Mouse (Mus musculus) CH12.LX (cell line): ENCODE data around the gene Tm7sf2. TPM values are rescaled to one million over a fixed set of nuclear protein-coding genes. Genes with fewer than 3 reads are reported as not detected.
A peak's percentile ranks its signal among the peaks of the same experiment; 100 is the strongest.

Source experiments
- DNase-seq: peaks from one replicate; pipeline ENCODE4 v3.0.0-alpha.2; 2013; ENCODE audit errors: extremely low read depth
- H3K27ac ChIP-seq: 2 replicates; pipeline ENCODE4 v1.5.1; 2012; ENCODE audit warnings: low read depth, mild to moderate bottlenecking, control low read depth, moderate library complexity; ENCODE audit not compliant: insufficient read depth
- H3K27me3 ChIP-seq: replicated peaks from 2 replicates; pipeline ENCODE3; 2012; ENCODE audit warnings: inconsistent platforms
- H3K36me3 ChIP-seq, 2 experiments: replicated peaks in 1 of 2; 2 replicates each; pipeline versions ENCODE3 to v1.6.1; 2012; ENCODE audit warnings: inconsistent platforms in 1 of 2, low read length in 1 of 2, mild to moderate bottlenecking in 1 of 2, mixed read lengths in 1 of 2, moderate library complexity in 1 of 2; ENCODE audit not compliant: control insufficient read depth in 1 of 2, insufficient read depth in 1 of 2
- H3K4me1 ChIP-seq, 2 experiments: 2 replicates each; pipeline ENCODE4 v1.6.1; 2012; ENCODE audit warnings: inconsistent platforms in 1 of 2, moderate library complexity in 1 of 2; ENCODE audit not compliant: insufficient read depth in 2 of 2, control insufficient read depth in 1 of 2
- H3K4me2 ChIP-seq: 2 replicates; pipeline ENCODE4 v1.6.1; 2012; ENCODE audit warnings: low read depth, mild to moderate bottlenecking, control low read depth; ENCODE audit not compliant: poor library complexity, insufficient read depth, severe bottlenecking
- H3K4me3 ChIP-seq, 3 experiments: fragments of 150-350 bp in 1 of 3; sonication (generic) in 1 of 3; replicated peaks in 1 of 3; 2 replicates each; pipeline versions ENCODE3 to v1.5.1; 2011 to 2012; ENCODE audit warnings: low read depth in 2 of 3, low read length in 2 of 3, mild to moderate bottlenecking in 2 of 3, moderate library complexity in 2 of 3, control low read depth in 1 of 3, improper control_type of control experiment in 1 of 3, inconsistent platforms in 1 of 3, mixed read lengths in 1 of 3; ENCODE audit not compliant: poor library complexity in 1 of 3
- H3K79me2 ChIP-seq: replicated peaks from 2 replicates; pipeline ENCODE4 v1.6.1; 2012; ENCODE audit warnings: mild to moderate bottlenecking, moderate library complexity; ENCODE audit not compliant: control insufficient read depth, poor library complexity, insufficient read depth, severe bottlenecking; ENCODE audit errors: extremely low read depth
- H3K9ac ChIP-seq: 2 replicates; pipeline ENCODE4 v1.6.1; 2012; ENCODE audit warnings: low read depth, mild to moderate bottlenecking, control low read depth, moderate library complexity; ENCODE audit not compliant: insufficient read depth
- H3K9me3 ChIP-seq: replicated peaks from 2 replicates; pipeline ENCODE3; 2012; ENCODE audit warnings: low read length, inconsistent platforms, mixed read lengths
- CTCF ChIP-seq, 2 experiments: IDR thresholded peaks in 1 of 2; conservative IDR thresholded peaks in 1 of 2; 2 replicates each; pipeline ENCODE4 v1.5.1; 2011 to 2012; ENCODE audit warnings: low read depth in 2 of 2, low read length in 2 of 2, improper control_type of control experiment in 1 of 2, inconsistent platforms in 1 of 2, mild to moderate bottlenecking in 1 of 2, moderate library complexity in 1 of 2
- E2F4 ChIP-seq: IDR thresholded peaks from 2 replicates; pipeline ENCODE4 v1.6.1; 2011; ENCODE audit warnings: low read depth, low read length, improper control_type of control experiment; ENCODE audit not compliant: insufficient replicate concordance
- ELF1 ChIP-seq: IDR thresholded peaks from 2 replicates; pipeline ENCODE4 v1.6.1; 2014; ENCODE audit warnings: low read depth, mild to moderate bottlenecking, inconsistent platforms, low read length, improper control_type of control experiment
- ETS1 ChIP-seq: conservative IDR thresholded peaks from 2 replicates; pipeline ENCODE4 v1.6.1; 2012; ENCODE audit warnings: low read depth, mild to moderate bottlenecking, inconsistent platforms, low read length, improper control_type of control experiment, moderate library complexity
- HCFC1 ChIP-seq: IDR thresholded peaks from 2 replicates; pipeline ENCODE4 v1.6.1; 2012; ENCODE audit warnings: low read depth, mild to moderate bottlenecking, inconsistent platforms, low read length, improper control_type of control experiment
- JUND ChIP-seq: conservative IDR thresholded peaks from 2 replicates; pipeline ENCODE4 v1.6.1; 2011; ENCODE audit warnings: low read depth, low read length, improper control_type of control experiment
- MAFK ChIP-seq: IDR thresholded peaks from 2 replicates; pipeline ENCODE4 v1.6.1; 2011; ENCODE audit warnings: low read length, improper control_type of control experiment; ENCODE audit not compliant: insufficient replicate concordance
- MAZ ChIP-seq: IDR thresholded peaks from 2 replicates; pipeline ENCODE4 v1.6.1; 2012; ENCODE audit warnings: low read depth, mild to moderate bottlenecking, inconsistent platforms, low read length, improper control_type of control experiment, moderate library complexity
- MEF2A ChIP-seq: IDR thresholded peaks from 2 replicates; pipeline ENCODE4 v1.6.1; 2014; ENCODE audit warnings: low read depth, mild to moderate bottlenecking, inconsistent platforms, low read length, improper control_type of control experiment, borderline replicate concordance
- MXI1 ChIP-seq: IDR thresholded peaks from 2 replicates; pipeline ENCODE4 v1.6.1; 2011; ENCODE audit warnings: mild to moderate bottlenecking, low read depth, low read length, improper control_type of control experiment
- MYC ChIP-seq: IDR thresholded peaks from 2 replicates; pipeline ENCODE4 v1.6.1; 2011; ENCODE audit warnings: low read depth, mild to moderate bottlenecking, improper control_type of control experiment, low read length
- NRF1 ChIP-seq: IDR thresholded peaks from 2 replicates; pipeline ENCODE4 v1.6.1; 2014; ENCODE audit warnings: low read depth, mild to moderate bottlenecking, inconsistent platforms, low read length, improper control_type of control experiment, moderate library complexity
- PAX5 ChIP-seq: IDR thresholded peaks from 2 replicates; pipeline ENCODE4 v1.6.1; 2012; ENCODE audit warnings: low read length, inconsistent platforms, mixed read lengths
- POLR2AphosphoS2 ChIP-seq: IDR thresholded peaks from 2 replicates; pipeline ENCODE4 v1.6.1; 2011; ENCODE audit warnings: low read depth, low read length, improper control_type of control experiment
- RAD21 ChIP-seq: IDR thresholded peaks from 2 replicates; pipeline ENCODE4 v1.6.1; 2011; ENCODE audit warnings: low read depth, mild to moderate bottlenecking, low read length, improper control_type of control experiment, moderate library complexity
- RCOR1 ChIP-seq: conservative IDR thresholded peaks from 2 replicates; pipeline ENCODE4 v1.6.1; 2012; ENCODE audit warnings: low read depth, mild to moderate bottlenecking, inconsistent platforms, low read length, improper control_type of control experiment
- SIN3A ChIP-seq: IDR thresholded peaks from 2 replicates; pipeline ENCODE4 v1.6.1; 2012; ENCODE audit warnings: low read length, improper control_type of control experiment, inconsistent platforms
- SMC3 ChIP-seq: IDR thresholded peaks from 2 replicates; pipeline ENCODE4 v1.6.1; 2011; ENCODE audit warnings: low read depth, low read length, improper control_type of control experiment
- UBTF ChIP-seq: IDR thresholded peaks from 2 replicates; pipeline ENCODE4 v1.6.1; 2012; ENCODE audit warnings: low read depth, mild to moderate bottlenecking, inconsistent platforms, low read length, improper control_type of control experiment, moderate library complexity
- dilution Hi-C: fragments of 300-500 bp; cut with MboI; formaldehyde crosslinking; loops from 2 replicates; pipeline ENCODE4 v1.14.3; 2020; ENCODE audit warnings: low sequenced_read_pairs; ENCODE audit not compliant: extremely low pct_unique_long_range_greater_than_20kb, extremely low pct_ligation_motif_present
- in situ Hi-C: fragments of 300-500 bp; cut with MboI; formaldehyde crosslinking; loops from 3 replicates; pipeline ENCODE4 v1.14.3; 2019; ENCODE audit warnings: low sequenced_read_pairs, low pct_ligation_motif_present, low pct_unique_long_range_greater_than_20kb, mixed read lengths
- polyA plus RNA-seq: library from polyadenylated mRNA; unstranded; fragments of >175 nt; gene quantifications from 2 replicates; pipeline ENCODE4 v1.2.1, GENCODE M21; 2012; ENCODE audit warnings: low read depth; ENCODE audit not compliant: insufficient read length
- total RNA-seq, 2 experiments: library from RNA; depleted of rRNA; stranded (reverse); fragments of 300-350 nt in 1 of 2; fragments of >200 nt in 1 of 2; gene quantifications; 2 replicates each; pipeline ENCODE4 v1.2.3; 2012 to 2014

Gene Tm7sf2
- total and polyA plus RNA-seq, 3 experiments: 10.8 to 15.1 (median 11.7) TPM

GRCm38 (mm10) chr19:6068951-6069350 is 778 bp upstream of the Tm7sf2 start:
- Histone ChIP-seq H3K4me2 (no peak overlapping the region), H3K4me3 (no peak overlapping the region), H3K27ac (no peak overlapping the region), H3K9ac (no peak overlapping the region), H3K27me3 (no peaks in the 10 kb centered on the region), H3K79me2 (0 out of 2 replicates have a peak, but pooled peaks cover 3% of the 10 kb centered on the region), H3K9me3 (no peaks in the 10 kb centered on the region), H3K36me3 (peaks cover 44 to 58% of the 10 kb centered on the region in 2 experiments), H3K4me1 (peaks cover 8 to 25% of the 10 kb centered on the region in 2 experiments)
- dilution Hi-C loops (no loop called here), in situ Hi-C loops (loop anchor here (10.0 kb wide), 1 partner anchor 104 kb away; the partner anchor contains the start of gene Pola2)
- no peak for DNase-seq
- TF ChIP-seq CTCF (conservative IDR thresholded peaks at IDR 0.05 in 1 of 2, IDR thresholded peaks at IDR 0.05 in 1 of 2; ENCODE audit: low read depth in 2 of 2, low read length in 2 of 2): peak in 1 of 2 experiments; percentile 29; a peak in 2 of 4 replicates
- TF ChIP-seq NRF1: no peak

- Histone ChIP-seq H3K36me3 (peaks cover 33 to 56% of the 10 kb centered on the region in 2 experiments), H3K4me2 (peak overlapping the region; percentile 88), H3K9me3 (no peaks in the 10 kb centered on the region), H3K4me1 (peaks cover 14 to 43% of the 10 kb centered on the region in 2 experiments), H3K27ac (no peak overlapping the region), H3K27me3 (no peaks in the 10 kb centered on the region), H3K9ac (peak overlapping the region; percentile 30), H3K4me3 (peak overlapping the region; percentile 42 to 53 (median 47)), H3K79me2 (peaks cover 5% of the 10 kb centered on the region)
- TF ChIP-seq PAX5: no peak
- no peak; the same call in 1 of the 2 replicates for TF ChIP-seq MXI1
- no peak for TF ChIP-seq MAFK
- TF ChIP-seq NRF1: 0 out of 2 replicates have a peak, but pooled peaks have one; percentile 14
- peak; percentile 76 for TF ChIP-seq SMC3
- no peak for TF ChIP-seq ELF1
- TF ChIP-seq RAD21: peak; percentile 30
- TF ChIP-seq CTCF (conservative IDR thresholded peaks at IDR 0.05 in 1 of 2, IDR thresholded peaks at IDR 0.05 in 1 of 2; ENCODE audit: low read depth in 2 of 2, low read length in 2 of 2): peak; percentile 35 to 89; a peak in 3 of 4 replicates
- no peak for TF ChIP-seq POLR2AphosphoS2
- 0 out of 2 replicates have a peak, but pooled peaks have one; percentile 25 for TF ChIP-seq RCOR1
- DNase-seq: peak; percentile 88
- in situ Hi-C loops: loop anchor here (10.0 kb wide), 1 partner anchor 102 kb away; the partner anchor contains the start of gene Pola2
- dilution Hi-C loops: no loop called here
Measured at GRCm38 (mm10) chr19:6067011-6067723, 1.0 kb downstream of the Tm7sf2 start.

- Histone ChIP-seq H3K9me3 (no peaks in the 10 kb centered on the region), H3K36me3 (peaks cover 32 to 52% of the 10 kb centered on the region in 2 experiments), H3K27me3 (no peaks in the 10 kb centered on the region), H3K79me2 (peaks cover 5% of the 10 kb centered on the region), H3K9ac (no peak overlapping the region), H3K4me1 (peaks cover 14 to 44% of the 10 kb centered on the region in 2 experiments), H3K27ac (no peak overlapping the region), H3K4me2 (peak overlapping the region; percentile 88), H3K4me3 (peak overlapping the region in 1 of 3 experiments; percentile 53)
- no peak for DNase-seq
- in situ Hi-C loops (loop anchor here (10.0 kb wide), 1 partner anchor 102 kb away; the partner anchor contains the start of gene Pola2), dilution Hi-C loops (no loop called here)
- TF ChIP-seq UBTF (no peak), MAZ (no peak), ETS1 (no peak), RAD21 (no peak), MYC (no peak), SIN3A (no peak), HCFC1 (no peak), POLR2AphosphoS2 (no peak), JUND (no peak), E2F4 (no peak), MEF2A (no peak)
Measured at GRCm38 (mm10) chr19:6066571-6066970, 1.6 kb downstream of the Tm7sf2 start.
